Mouse (Mus musculus) C3H10T1/2 (cell line): Measurements from ENCODE around the gene Sox18. TPM values are rescaled to one million over a fixed set of nuclear protein-coding genes. Genes with fewer than 3 reads are reported as not detected.

Experiments used
- polyA plus RNA-seq, 2 experiments: library from polyadenylated mRNA; unstranded; fragments of >200 nt; fragmentation: generic; extraction: Trizol; gene quantifications; one replicate each; pipeline ENCODE4 v1.2.1; 2012; ENCODE audit warnings: missing spikeins in 2 of 2

Gene Sox18
- under 1 TPM in 1 of 2 experiments, not detected in 1; 0.05 TPM for polyA plus RNA-seq

DNA sequence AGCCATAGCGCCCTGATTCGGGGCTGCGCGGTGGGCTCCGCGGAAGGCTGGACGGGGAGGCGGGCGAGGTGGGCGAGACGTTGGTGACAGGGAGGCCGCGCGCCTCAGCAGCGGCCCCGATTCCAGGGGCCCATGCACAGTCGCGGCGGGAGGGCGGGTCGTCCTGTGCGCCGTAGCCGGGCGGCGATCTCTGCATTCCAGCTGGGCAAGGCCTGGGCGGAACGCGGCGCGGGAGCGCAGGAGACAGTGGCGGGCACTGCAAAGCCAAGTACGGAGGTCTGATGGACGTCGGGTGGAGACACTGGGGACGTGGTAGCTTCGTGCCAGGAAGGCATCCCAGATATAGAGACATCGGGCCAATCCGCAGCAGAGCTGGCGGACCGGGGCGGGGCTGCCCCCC, at the start of gene Sox18:
TSS of gene Sox18 (minus strand) at position 315 of the 400 bp plus-strand sequence.

DNA sequence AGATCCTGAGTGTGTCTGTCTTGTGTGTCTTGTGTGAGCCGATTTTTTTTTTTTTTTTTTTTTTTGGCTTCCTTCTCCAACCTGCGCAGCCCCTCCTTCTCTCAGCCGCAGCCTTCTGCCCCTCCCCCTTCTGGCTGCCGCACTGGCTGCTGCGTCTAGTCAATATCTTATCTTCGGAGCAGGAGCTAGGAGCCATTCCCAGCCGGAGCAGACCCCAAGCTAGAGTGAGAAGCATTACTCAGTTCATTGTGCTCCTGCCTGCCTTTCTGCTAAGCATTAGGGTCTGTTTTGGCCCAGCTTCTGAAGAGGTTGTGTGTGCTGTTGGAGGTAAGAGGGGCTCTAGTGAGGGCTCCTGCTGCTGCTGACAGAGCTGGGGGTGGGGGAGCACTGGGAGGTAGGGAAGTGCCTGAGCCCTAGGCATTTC, 43.5 kb upstream of the Sox18 start, which contains the start of gene Oprl1:
TSS of gene Oprl1 (plus strand) at position 114 of the 424 bp plus-strand sequence.

DNA sequence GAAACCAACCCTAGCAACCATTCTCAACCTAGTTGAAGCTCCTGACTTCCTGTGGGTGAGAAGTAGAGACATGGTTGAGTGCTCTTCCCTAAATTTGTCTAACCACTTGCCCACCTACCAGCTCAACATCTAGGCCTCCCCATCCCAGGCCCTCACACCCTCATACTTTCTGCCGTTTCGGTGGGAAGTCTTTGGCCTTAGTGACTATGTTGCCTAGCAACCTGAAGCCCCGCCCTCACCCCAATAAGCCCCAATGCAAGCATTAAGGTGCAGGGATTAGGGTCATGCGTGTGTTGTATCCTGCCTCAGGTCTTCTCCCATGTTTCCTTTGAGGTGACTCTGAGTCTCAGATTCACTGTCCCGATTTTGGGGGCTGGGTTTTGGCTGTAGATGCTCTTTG, 26.8 kb upstream of the Sox18 start, which contains the start of gene Lkaaear1:
TSS of gene Lkaaear1 (minus strand) at position 202 of the 400 bp plus-strand sequence.

DNA sequence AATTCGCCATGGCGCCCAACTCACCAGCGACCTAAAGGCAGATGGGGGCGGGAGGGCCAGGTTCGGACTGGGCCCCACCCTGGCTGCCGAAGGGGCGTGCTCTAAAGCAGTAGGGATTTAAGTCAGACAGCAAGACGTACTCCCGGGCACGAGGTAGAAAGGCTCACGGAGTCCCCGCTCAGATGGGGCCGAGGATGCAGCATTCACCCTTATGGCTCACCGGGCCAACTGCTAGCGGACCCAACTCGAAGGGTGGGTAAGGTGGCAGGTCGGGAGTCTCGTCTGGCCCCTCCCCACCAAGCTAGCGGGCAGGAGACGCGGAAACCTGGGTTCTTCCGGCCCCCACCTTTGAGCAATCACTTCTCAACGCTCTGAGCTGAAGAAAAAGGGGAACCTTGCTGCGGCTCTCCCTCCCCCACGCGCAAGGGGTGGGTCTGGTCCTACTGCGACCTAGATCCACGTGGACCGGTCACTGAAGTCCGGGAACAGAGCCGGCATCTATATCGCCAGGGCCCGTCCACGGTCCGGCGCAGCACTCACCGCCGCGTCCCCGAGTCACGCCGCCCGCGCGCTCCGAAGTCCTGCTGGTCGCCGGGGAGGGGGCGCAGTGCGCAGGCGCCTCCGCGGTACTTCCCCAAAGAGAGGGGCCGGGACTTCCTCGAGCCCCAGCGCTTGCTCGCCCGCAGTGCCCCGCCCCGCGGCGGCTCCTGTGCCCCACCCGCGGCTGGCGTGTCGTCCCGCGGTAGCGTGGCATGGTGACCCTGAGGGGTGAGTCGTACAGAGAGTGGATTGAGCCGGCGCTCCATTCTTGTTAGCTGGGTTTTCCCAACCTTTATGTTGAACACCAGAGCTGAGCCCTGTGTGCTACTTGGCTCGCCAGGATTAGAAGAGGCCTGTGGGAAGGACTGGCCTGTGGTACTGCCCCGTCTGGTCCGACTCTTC, 22.2 kb upstream of the Sox18 start, which contains the start of gene Rgs19:
TSS of gene Rgs19 (minus strand) at position 639 of the 942 bp plus-strand sequence.

DNA sequence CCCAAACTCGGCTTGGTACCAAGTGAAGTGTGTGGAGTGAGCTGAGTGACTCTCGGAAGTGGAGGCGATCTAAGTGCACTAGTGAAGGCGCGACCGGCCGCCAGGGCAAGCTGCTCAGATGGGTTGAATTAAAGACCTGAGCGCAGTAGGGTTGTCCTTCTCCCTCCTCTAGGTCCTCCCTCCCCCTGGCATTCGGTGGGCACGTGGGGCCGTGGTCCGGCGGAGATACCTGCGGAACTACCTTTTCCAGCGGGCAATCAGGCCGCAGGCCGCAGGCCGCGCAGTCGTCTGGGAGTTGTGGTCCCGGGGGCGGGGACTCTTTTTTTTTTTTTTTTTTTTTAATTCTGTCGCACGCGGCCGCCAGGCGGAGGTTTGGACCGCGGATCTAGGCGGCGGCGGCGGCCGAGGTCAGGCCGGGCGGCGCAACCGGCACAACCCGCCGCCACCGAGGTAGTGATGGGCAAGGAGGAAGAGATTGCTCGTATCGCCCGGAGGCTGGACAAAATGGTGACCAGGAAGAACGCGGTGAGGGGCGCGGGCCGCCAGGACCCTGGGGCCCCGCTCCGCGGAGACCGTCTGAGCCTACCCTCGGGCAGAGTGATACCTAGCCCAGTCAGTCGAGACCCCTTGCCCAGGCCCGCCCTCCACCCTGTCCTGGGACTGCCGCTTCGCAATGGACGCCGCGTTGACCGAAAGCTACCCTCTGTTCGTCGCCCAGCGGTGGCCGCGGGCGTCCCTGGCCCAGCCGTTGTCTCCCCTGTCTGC, 8.7 kb upstream of the Sox18 start, which contains the start of gene Tcea2:
TSS of gene Tcea2 (plus strand) at position 360 of the 765 bp plus-strand sequence.

DNA sequence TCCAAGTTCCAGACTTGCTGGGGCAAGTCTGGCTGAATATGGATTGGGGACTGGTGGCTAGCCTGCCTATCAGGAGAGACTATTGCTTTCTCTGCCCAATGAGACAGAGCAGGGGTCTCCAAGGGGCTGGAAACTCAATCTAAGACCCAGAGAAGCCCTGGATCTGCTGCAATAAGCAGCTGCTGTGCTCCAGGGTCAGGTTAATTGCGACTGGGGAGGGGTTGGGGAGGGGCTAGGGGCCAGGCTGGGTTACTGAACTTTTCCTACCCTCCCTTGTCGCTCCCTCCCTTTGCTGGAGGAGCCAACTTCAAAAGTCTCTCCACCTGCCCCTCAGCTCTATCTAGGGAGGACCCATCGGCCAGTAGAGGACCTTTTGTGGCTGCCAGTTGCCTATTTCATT, 14.7 kb downstream of the Sox18 start, which contains the start of gene Gm29797:
TSS of gene Gm29797 (plus strand) at position 301 of the 400 bp plus-strand sequence.

Other genes starting within 250 kb of the Sox18 start
- gene Zbtb46, start 212.2 kb downstream of the Sox18 start, polyA plus RNA-seq: 1 to 10 TPM in 1 of 2 experiments, under 1 TPM in 1; 0.48 to 1.7 TPM
- gene Abhd16b, start 178.4 kb downstream of the Sox18 start, polyA plus RNA-seq: under 1 TPM in 1 of 2 experiments, not detected in 1; 0.15 TPM
- 10 to 100 TPM; 61.2 to 89.0 TPM for gene Tpd52l2, start 174.5 kb downstream of the Sox18 start, polyA plus RNA-seq
- 10 to 100 TPM; 11.6 to 26.9 TPM for gene Dnajc5, start 151.2 kb downstream of the Sox18 start, polyA plus RNA-seq
- gene Uckl1, start 86.7 kb downstream of the Sox18 start, polyA plus RNA-seq: 10 to 100 TPM; 13.4 to 44.3 TPM
- gene Prpf6, start 79.8 kb downstream of the Sox18 start, polyA plus RNA-seq: 10 to 100 TPM; 16.1 to 53.3 TPM
- 10 to 100 TPM in 1 of 2 experiments, 1 to 10 TPM in 1; 1.6 to 22.7 TPM for gene Zfp512b, start 78.8 kb downstream of the Sox18 start, polyA plus RNA-seq
- gene Samd10, start 72.4 kb downstream of the Sox18 start, polyA plus RNA-seq: 1 to 10 TPM in 1 of 2 experiments, under 1 TPM in 1; 0.49 to 1.1 TPM
- gene Gm29797, start 14.6 kb downstream of the Sox18 start, polyA plus RNA-seq: under 1 TPM in 1 of 2 experiments, not detected in 1; 0.13 TPM
- gene Tcea2, start 8.7 kb upstream of the Sox18 start, polyA plus RNA-seq: 10 to 100 TPM in 1 of 2 experiments, 1 to 10 TPM in 1; 1.5 to 12.1 TPM
- gene Rgs19, start 22.3 kb upstream of the Sox18 start, polyA plus RNA-seq: 10 to 100 TPM; 39.2 to 39.9 TPM
- gene Lkaaear1, start 26.8 kb upstream of the Sox18 start, polyA plus RNA-seq: not detected
- under 1 TPM in 1 of 2 experiments, not detected in 1; 0.01 TPM for gene Oprl1, start 43.4 kb upstream of the Sox18 start, polyA plus RNA-seq
- gene Myt1, start 91.7 kb upstream of the Sox18 start, polyA plus RNA-seq: not detected
- gene Pcmtd2, start 166.2 kb upstream of the Sox18 start, polyA plus RNA-seq: 1 to 10 TPM in 1 of 2 experiments, under 1 TPM in 1; 0.28 to 5.4 TPM
- 10 to 100 TPM in 1 of 2 experiments, 1 to 10 TPM in 1; 7.2 to 10.1 TPM for gene Polr3k, start 192.7 kb upstream of the Sox18 start, polyA plus RNA-seq